Mouse (Mus musculus): Measurements from ENCODE around the gene Slc26a6.

DNA sequence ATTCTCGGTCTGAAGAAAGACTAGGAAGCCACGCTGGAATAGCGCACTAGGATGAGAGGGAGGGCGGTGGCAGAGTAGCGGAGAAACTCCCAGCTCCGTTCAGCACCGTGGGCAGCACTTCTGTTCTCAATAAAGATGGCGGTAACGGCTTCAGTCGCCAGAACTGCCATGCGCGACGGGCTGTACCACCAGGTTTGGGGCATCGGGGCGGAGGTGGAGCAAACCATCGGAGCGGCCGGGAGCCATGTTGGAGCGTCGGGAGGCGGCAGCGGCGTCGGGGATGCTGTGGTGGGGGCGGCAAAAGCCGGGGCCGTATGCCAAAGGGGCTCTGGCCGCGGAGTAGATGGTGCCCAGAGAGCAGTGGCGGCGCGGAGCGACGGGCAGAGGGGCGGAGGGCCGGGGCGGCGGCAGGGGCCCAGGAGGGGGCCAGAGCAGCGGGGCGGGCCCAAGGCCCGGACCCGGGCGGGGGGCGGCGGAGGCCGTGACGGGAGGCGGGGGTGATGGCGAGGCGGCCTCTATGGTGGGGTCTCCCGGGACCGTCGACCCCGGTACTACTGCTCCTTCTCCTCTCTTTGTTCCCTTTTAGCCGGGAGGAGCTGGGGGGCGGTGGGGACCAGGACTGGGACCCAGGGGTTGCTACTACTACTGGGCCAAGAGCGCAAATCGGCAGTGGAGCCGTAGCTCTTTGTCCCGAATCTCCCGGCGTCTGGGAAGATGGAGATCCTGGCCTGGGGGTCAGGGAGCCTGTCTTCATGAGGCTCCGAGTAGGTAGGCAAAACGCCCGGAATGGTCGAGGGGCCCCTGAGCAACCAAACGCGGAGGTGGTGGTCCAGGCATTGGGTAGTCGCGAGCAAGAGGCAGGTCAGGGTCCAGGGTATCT is 27.0 kb upstream of the Slc26a6 start, which contains the start of gene Celsr3:
- TF ChIP-seq CTCF (IDR thresholded peaks at IDR 0.05; ENCODE audit: insufficient read depth, low read length), result no peak
- no peak for TF ChIP-seq POLR2A (IDR thresholded peaks at IDR 0.05; ENCODE audit: borderline replicate concordance, extremely low read depth, low read depth, low read length)
